Mouse (Mus musculus): ENCODE measurements around the gene Dact2. TPM values are rescaled to one million over a fixed set of nuclear protein-coding genes. Genes with fewer than 3 reads are reported as not detected.

The Dact2 gene
- polyA plus RNA-seq, 1 experiment from 2014 or later = 0.92 TPM

GRCm38 (mm10) chr17:14188455-14188854, 15.6 kb downstream of the Dact2 start:
- 0 out of 2 replicates have a peak, but pooled peaks cover 3% of the 10 kb centered on the region for H3K9me3 ChIP-seq
- H3K9ac ChIP-seq (replicated peaks) = no peak overlapping the region
- H3K4me1 ChIP-seq (replicated peaks) = peaks cover 11% of the 10 kb centered on the region; the same call in 1 of the 2 replicates
- H3K4me3 ChIP-seq (replicated peaks) = no peak overlapping the region
- H3K4me2 ChIP-seq = no peak overlapping the region
- H3K36me3 ChIP-seq = no peaks in the 10 kb centered on the region
- H3K27me3 ChIP-seq = 0 out of 2 replicates have a peak, but pooled peaks cover 5% of the 10 kb centered on the region
- no peak for ATAC-seq (ENCODE audit: insufficient number of reproducible peaks, insufficient read depth, low FRiP score, low TSS enrichment, low read depth)
- H3K27ac ChIP-seq = no peak overlapping the region

- Histone ChIP-seq H3K27ac (no peak overlapping the region), H3K27me3 (0 out of 2 replicates have a peak, but pooled peaks cover 5% of the 10 kb centered on the region), H3K4me1 (replicated peaks) (peaks cover 22% of the 10 kb centered on the region), H3K36me3 (no peaks in the 10 kb centered on the region), H3K9me3 (0 out of 2 replicates have a peak, but pooled peaks cover 3% of the 10 kb centered on the region), H3K9ac (replicated peaks) (no peak overlapping the region), H3K4me2 (no peak overlapping the region), H3K4me3 (replicated peaks) (no peak overlapping the region)
- no peak for ATAC-seq (ENCODE audit: insufficient number of reproducible peaks, insufficient read depth, low FRiP score, low TSS enrichment, low read depth)
Observed at GRCm38 (mm10) chr17:14187096-14187495, 17.0 kb downstream of the Dact2 start.

GRCm38 (mm10) chr17:14186176-14186575, 17.9 kb downstream of the Dact2 start:
- H3K4me3 ChIP-seq (replicated peaks) = no peak overlapping the region
- no peak for ATAC-seq (ENCODE audit: insufficient number of reproducible peaks, insufficient read depth, low FRiP score, low TSS enrichment, low read depth)

GRCm38 (mm10) chr17:14184192-14184814, 19.8 kb downstream of the Dact2 start:
- Histone ChIP-seq H3K4me3 (replicated peaks) (no peak overlapping the region), H3K36me3 (no peaks in the 10 kb centered on the region), H3K4me1 (replicated peaks) (peaks cover 23% of the 10 kb centered on the region), H3K27ac (0 out of 2 replicates have a peak overlapping the region, but pooled peaks have one; percentile 62), H3K9me3 (0 out of 2 replicates have a peak, but pooled peaks cover 3% of the 10 kb centered on the region), H3K4me2 (no peak overlapping the region), H3K9ac (replicated peaks) (no peak overlapping the region), H3K27me3 (0 out of 2 replicates have a peak, but pooled peaks cover 5% of the 10 kb centered on the region)
- WGBS = 95% methylated on average over 4 of the region's 4 CpGs
- no peak for ATAC-seq (ENCODE audit: insufficient number of reproducible peaks, insufficient read depth, low FRiP score, low TSS enrichment, low read depth)

More at GRCm38 (mm10) chr17:14186176-14186575, 17.9 kb downstream of the Dact2 start:
- Histone ChIP-seq H3K36me3 (no peaks in the 10 kb centered on the region), H3K27me3 (0 out of 2 replicates have a peak, but pooled peaks cover 5% of the 10 kb centered on the region), H3K9me3 (0 out of 2 replicates have a peak, but pooled peaks cover 3% of the 10 kb centered on the region), H3K27ac (no peak overlapping the region), H3K4me1 (replicated peaks) (peaks cover 23% of the 10 kb centered on the region), H3K4me2 (no peak overlapping the region), H3K9ac (replicated peaks) (no peak overlapping the region)
- WGBS = 85% methylated on average over 3 of the region's 3 CpGs

GRCm38 (mm10) chr17:14183717-14184116, 20.4 kb downstream of the Dact2 start:
- 74% methylated on average over 4 of the region's 4 CpGs for WGBS
- peak overlapping the region; percentile 62; the same call in 1 of the 2 replicates for H3K27ac ChIP-seq
- H3K4me1 ChIP-seq (replicated peaks) = peaks cover 23% of the 10 kb centered on the region
- no peak overlapping the region for H3K4me3 ChIP-seq (replicated peaks)
- H3K27me3 ChIP-seq = 0 out of 2 replicates have a peak, but pooled peaks cover 5% of the 10 kb centered on the region
- ATAC-seq (ENCODE audit: insufficient number of reproducible peaks, insufficient read depth, low FRiP score, low TSS enrichment, low read depth) = no peak
- no peak overlapping the region for H3K4me2 ChIP-seq
- H3K36me3 ChIP-seq = no peaks in the 10 kb centered on the region
- no peaks in the 10 kb centered on the region for H3K9me3 ChIP-seq
- H3K9ac ChIP-seq (replicated peaks) = no peak overlapping the region

- Histone ChIP-seq H3K4me1 (replicated peaks) (peaks cover 23% of the 10 kb centered on the region), H3K27ac (peak overlapping the region; percentile 59; the same call in 1 of the 2 replicates), H3K4me3 (replicated peaks) (no peak overlapping the region), H3K4me2 (no peak overlapping the region; the same call in 1 of the 2 replicates), H3K9me3 (no peaks in the 10 kb centered on the region), H3K9ac (replicated peaks) (no peak overlapping the region), H3K27me3 (0 out of 2 replicates have a peak, but pooled peaks cover 5% of the 10 kb centered on the region), H3K36me3 (no peaks in the 10 kb centered on the region)
- WGBS = 54% methylated on average over 3 of the region's 3 CpGs
- no peak; the same call in 1 of the 2 replicates for ATAC-seq (ENCODE audit: insufficient number of reproducible peaks, insufficient read depth, low FRiP score, low TSS enrichment, low read depth)
Observed at GRCm38 (mm10) chr17:14182860-14183259, 21.2 kb downstream of the Dact2 start.

GRCm38 (mm10) chr17:14178911-14179310, 25.2 kb downstream of the Dact2 start:
- Histone ChIP-seq H3K27ac (no peak overlapping the region), H3K36me3 (no peaks in the 10 kb centered on the region), H3K9me3 (no peaks in the 10 kb centered on the region), H3K4me1 (replicated peaks) (peaks cover 20% of the 10 kb centered on the region), H3K4me3 (replicated peaks) (no peak overlapping the region), H3K4me2 (no peak overlapping the region), H3K27me3 (no peaks in the 10 kb centered on the region), H3K9ac (replicated peaks) (no peak overlapping the region)
- ATAC-seq (ENCODE audit: insufficient number of reproducible peaks, insufficient read depth, low FRiP score, low TSS enrichment, low read depth) = no peak
- 80% methylated on average over 4 of the region's 4 CpGs for WGBS

- no peaks in the 10 kb centered on the region for H3K9me3 ChIP-seq
- no peaks in the 10 kb centered on the region for H3K27me3 ChIP-seq
- no peak overlapping the region for H3K4me2 ChIP-seq
- no peak overlapping the region for H3K4me3 ChIP-seq (replicated peaks)
- H3K4me1 ChIP-seq (replicated peaks) = peaks cover 18% of the 10 kb centered on the region
- H3K27ac ChIP-seq = no peak overlapping the region
- 49% methylated on average over 4 of the region's 4 CpGs for WGBS
- H3K9ac ChIP-seq (replicated peaks) = no peak overlapping the region
- H3K36me3 ChIP-seq = no peaks in the 10 kb centered on the region
- ATAC-seq (ENCODE audit: insufficient number of reproducible peaks, insufficient read depth, low FRiP score, low TSS enrichment, low read depth) = no peak
Observed at GRCm38 (mm10) chr17:14178475-14178874, 25.6 kb downstream of the Dact2 start.

GRCm38 (mm10) chr17:14178049-14178448, 26.1 kb downstream of the Dact2 start:
- Histone ChIP-seq H3K27ac (no peak overlapping the region), H3K9ac (replicated peaks) (no peak overlapping the region), H3K4me2 (no peak overlapping the region), H3K4me3 (replicated peaks) (no peak overlapping the region), H3K27me3 (no peaks in the 10 kb centered on the region), H3K4me1 (replicated peaks) (peaks cover 14% of the 10 kb centered on the region), H3K9me3 (no peaks in the 10 kb centered on the region), H3K36me3 (no peaks in the 10 kb centered on the region)
- ATAC-seq (ENCODE audit: insufficient number of reproducible peaks, insufficient read depth, low FRiP score, low TSS enrichment, low read depth) = no peak
- WGBS = 63% methylated on average over 5 of the region's 5 CpGs

GRCm38 (mm10) chr17:14177018-14177417, 27.1 kb downstream of the Dact2 start:
- Histone ChIP-seq H3K9ac (replicated peaks) (no peak overlapping the region), H3K9me3 (no peaks in the 10 kb centered on the region), H3K4me2 (no peak overlapping the region), H3K4me3 (replicated peaks) (no peak overlapping the region), H3K27me3 (no peaks in the 10 kb centered on the region), H3K4me1 (replicated peaks) (peaks cover 3% of the 10 kb centered on the region; the same call in 1 of the 2 replicates), H3K27ac (no peak overlapping the region), H3K36me3 (no peaks in the 10 kb centered on the region)
- 78% methylated on average over 5 of the region's 5 CpGs for WGBS
- ATAC-seq (ENCODE audit: insufficient number of reproducible peaks, insufficient read depth, low FRiP score, low TSS enrichment, low read depth) = no peak

GRCm38 (mm10) chr17:14175704-14176103, 28.4 kb downstream of the Dact2 start:
- no peak overlapping the region for H3K4me3 ChIP-seq (replicated peaks)
- 87% methylated on average over 5 of the region's 5 CpGs for WGBS
- no peak for ATAC-seq (ENCODE audit: insufficient number of reproducible peaks, insufficient read depth, low FRiP score, low TSS enrichment, low read depth)
- H3K4me1 ChIP-seq (replicated peaks) = peaks cover 3% of the 10 kb centered on the region; the same call in 1 of the 2 replicates
- no peak overlapping the region for H3K4me2 ChIP-seq
- H3K36me3 ChIP-seq = no peaks in the 10 kb centered on the region
- no peak overlapping the region for H3K9ac ChIP-seq (replicated peaks)
- H3K9me3 ChIP-seq = no peaks in the 10 kb centered on the region
- no peaks in the 10 kb centered on the region for H3K27me3 ChIP-seq
- H3K27ac ChIP-seq = no peak overlapping the region
